Mouse (Mus musculus) liver, postnatal 0 days (tissue): ENCODE data around the gene Zfp518a. TPM values are rescaled to one million over a fixed set of nuclear protein-coding genes. Genes with fewer than 3 reads are reported as not detected.

Experiments used
- ATAC-seq: fragments of 200-750 bp; cut with Nextera tagmentation; 2 replicates; pipeline ENCODE4 v1.8.0; 2017; ENCODE audit warnings: mild to moderate bottlenecking, moderate library complexity
- DNase-seq: peaks from one replicate; pipeline ENCODE4 v3.0.0-alpha.2; 2016
- H3K27ac ChIP-seq: fragments of 300-500 bp; sonication (generic); 2 replicates; pipeline ENCODE4 v1.5.1; 2014; ENCODE audit warnings: antibody characterized with exemption, moderate library complexity, mild to moderate bottlenecking, low read depth
- H3K27me3 ChIP-seq: fragments of 300-500 bp; sonication (generic); 2 replicates; pipeline ENCODE4 v1.6.1; 2014; ENCODE audit warnings: low read length, control low read depth, mixed read lengths; ENCODE audit not compliant: insufficient read depth
- H3K36me3 ChIP-seq: fragments of 300-500 bp; sonication (generic); replicated peaks from 2 replicates; pipeline ENCODE4 v1.6.1; 2014; ENCODE audit warnings: mild to moderate bottlenecking, control low read depth, low read length, moderate library complexity, mixed read lengths; ENCODE audit not compliant: insufficient read depth
- H3K4me1 ChIP-seq: fragments of 300-500 bp; sonication (generic); 2 replicates; pipeline ENCODE4 v1.6.1; 2014; ENCODE audit warnings: antibody characterized with exemption, mild to moderate bottlenecking, control low read depth; ENCODE audit not compliant: insufficient read depth
- H3K4me2 ChIP-seq: fragments of 300-500 bp; sonication (generic); 2 replicates; pipeline ENCODE4 v1.6.1; 2014; ENCODE audit warnings: low read depth, mild to moderate bottlenecking, low read length, moderate library complexity, mixed read lengths
- H3K4me3 ChIP-seq: fragments of 300-500 bp; sonication (generic); 2 replicates; pipeline ENCODE4 v1.5.1; 2014; ENCODE audit warnings: low read depth, low read length
- H3K9ac ChIP-seq: fragments of 300-500 bp; sonication (generic); replicated peaks from 2 replicates; pipeline ENCODE4 v1.6.1; 2014; ENCODE audit warnings: mild to moderate bottlenecking, moderate library complexity
- H3K9me3 ChIP-seq: fragments of 300-500 bp; sonication (generic); 2 replicates; pipeline ENCODE4 v1.6.1; 2016; ENCODE audit warnings: mild to moderate bottlenecking, control low read depth, low read length, mixed read lengths
- CTCF ChIP-seq: sonication (generic); IDR thresholded peaks from 2 replicates; pipeline ENCODE4 v1.5.1; 2016; ENCODE audit warnings: antibody characterized with exemption, low read depth
- EP300 ChIP-seq: IDR thresholded peaks from 2 replicates; pipeline ENCODE4 v1.6.1; 2016; ENCODE audit warnings: antibody characterized with exemption, low read depth, mild to moderate bottlenecking
- WGBS: fragments of 180-500 bp; shearing (Covaris S2); extraction: QIAGEN DNeasy Blood & Tissue Kit; methylation state at CpG from one replicate; pipeline ENCODE4 v1.1.7; 2014; ENCODE audit not compliant: insufficient replicate concordance; 5-methylcytosine and 5-hydroxymethylcytosine counted together
- polyA plus RNA-seq: library from polyadenylated mRNA; unstranded; fragments of >200 nt; fragmentation: Nextera tagmentation; extraction: Ambion mirVana; gene quantifications from 2 replicates; pipeline ENCODE4 v1.2.1, GENCODE M21; 2015

Gene Zfp518a
- polyA plus RNA-seq, 1 experiment from 2014 or later = 3.1 TPM

DNA sequence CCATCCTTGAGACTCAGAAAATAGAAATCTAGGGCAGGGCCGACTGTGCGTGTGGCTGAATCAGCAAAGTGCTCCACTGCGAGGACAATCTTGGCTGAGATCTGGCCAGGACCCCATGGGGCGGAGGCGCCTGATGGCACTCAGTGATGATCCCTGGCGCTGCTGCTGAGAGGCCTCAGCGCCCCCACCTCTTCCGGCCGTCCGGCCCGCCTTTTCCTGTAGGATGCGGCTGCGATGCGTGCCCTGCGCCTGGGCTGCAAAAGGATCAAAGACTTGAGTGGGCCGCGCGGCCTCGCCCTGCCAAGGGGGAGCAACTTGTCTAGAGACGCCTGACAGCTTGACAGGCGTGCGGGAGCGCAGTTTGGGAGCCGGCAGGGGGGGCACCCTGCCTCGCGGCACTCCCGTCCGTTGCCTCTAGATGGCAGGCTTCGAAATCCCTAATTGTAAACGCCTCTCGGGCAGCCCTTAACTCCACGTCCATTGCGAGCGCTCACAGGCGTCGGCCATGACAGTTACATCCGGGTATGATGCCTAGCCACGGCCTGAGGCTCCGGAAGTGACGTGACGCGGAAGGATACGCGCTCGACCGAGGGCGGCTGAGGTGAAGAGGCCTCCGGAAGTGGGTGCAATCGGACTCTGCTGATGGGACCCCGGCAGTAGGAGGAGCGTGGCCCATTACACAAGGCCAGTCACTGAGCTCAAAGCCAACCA lies 21.4 kb upstream of the Zfp518a start:
- DNase-seq = peak; percentile 92
- Histone ChIP-seq H3K4me1 (0 out of 2 replicates have a peak, but pooled peaks cover 3% of the 10 kb centered on the region), H3K27me3 (peaks cover 14% of the 10 kb centered on the region; the same call in 1 of the 2 replicates), H3K9me3 (no peaks in the 10 kb centered on the region), H3K4me2 (peak overlapping the region; percentile 68), H3K9ac (0 out of 2 replicates have a peak overlapping the region, but pooled peaks have one; percentile 8), H3K36me3 (no peaks in the 10 kb centered on the region), H3K27ac (0 out of 2 replicates have a peak overlapping the region, but pooled peaks have one; percentile 36), H3K4me3 (peak overlapping the region; percentile 40)
- WGBS = 5% methylated on average over 51 of the region's 51 CpGs
- peak; percentile 100 for ATAC-seq
- TF ChIP-seq CTCF (peak; percentile 70), EP300 (peak; percentile 41; the same call in 1 of the 2 replicates)

DNA sequence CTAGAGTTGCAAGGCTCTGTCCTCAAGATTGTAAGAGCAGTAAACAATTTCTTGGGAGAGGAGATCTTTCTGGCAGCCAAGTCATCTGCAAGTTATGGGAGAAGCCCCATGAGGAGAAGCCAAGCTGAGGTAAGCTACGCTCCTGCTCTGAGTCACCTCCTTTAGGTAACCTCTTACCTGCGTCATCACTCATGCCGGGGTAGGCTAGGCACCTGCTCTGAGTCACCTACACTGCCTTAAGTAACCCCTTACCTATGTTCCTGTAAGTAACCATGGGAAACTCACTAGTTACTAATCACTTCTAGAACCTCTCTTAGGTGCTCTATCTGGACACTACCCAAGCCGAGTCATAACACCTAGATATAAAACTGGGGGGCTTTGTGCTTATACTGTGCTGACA lies 12.8 kb upstream of the Zfp518a start:
- TF ChIP-seq EP300 = no peak
- TF ChIP-seq CTCF = no peak
- H3K27ac ChIP-seq = no peak overlapping the region
- WGBS = 88% methylated on average over 4 of the region's 4 CpGs
- H3K9me3 ChIP-seq = no peaks in the 10 kb centered on the region
- DNase-seq (no peak), ATAC-seq (no peak)
- no peak overlapping the region for H3K9ac ChIP-seq
- H3K4me1 ChIP-seq = no peaks in the 10 kb centered on the region
- H3K27me3 ChIP-seq = peaks cover 13% of the 10 kb centered on the region
- no peaks in the 10 kb centered on the region for H3K36me3 ChIP-seq
- H3K4me2 ChIP-seq = no peak overlapping the region
- H3K4me3 ChIP-seq = no peak overlapping the region

DNA sequence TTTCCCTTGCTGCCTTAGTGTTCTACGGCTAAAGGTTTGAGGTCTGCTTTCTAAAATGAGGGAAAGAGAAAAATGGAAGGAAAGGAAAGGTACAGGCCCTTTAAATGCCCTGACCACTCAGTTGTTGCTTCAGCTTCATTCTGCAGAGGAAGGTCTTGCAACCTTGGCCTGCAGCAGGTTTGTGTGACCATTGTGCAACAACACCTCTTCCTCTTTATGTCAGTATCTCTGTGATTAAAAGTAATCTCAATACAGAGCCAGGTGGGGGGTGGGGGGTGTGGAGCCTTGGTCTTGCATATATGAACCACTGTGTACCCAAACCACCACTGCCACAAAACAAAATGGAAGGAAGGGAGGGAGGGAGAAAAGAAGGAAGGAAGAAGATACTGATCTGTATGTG lies 5.6 kb upstream of the Zfp518a start:
- H3K4me3 ChIP-seq = no peak overlapping the region
- peaks cover 3% of the 10 kb centered on the region for H3K9me3 ChIP-seq
- H3K27me3 ChIP-seq = peaks cover 16% of the 10 kb centered on the region

DNA sequence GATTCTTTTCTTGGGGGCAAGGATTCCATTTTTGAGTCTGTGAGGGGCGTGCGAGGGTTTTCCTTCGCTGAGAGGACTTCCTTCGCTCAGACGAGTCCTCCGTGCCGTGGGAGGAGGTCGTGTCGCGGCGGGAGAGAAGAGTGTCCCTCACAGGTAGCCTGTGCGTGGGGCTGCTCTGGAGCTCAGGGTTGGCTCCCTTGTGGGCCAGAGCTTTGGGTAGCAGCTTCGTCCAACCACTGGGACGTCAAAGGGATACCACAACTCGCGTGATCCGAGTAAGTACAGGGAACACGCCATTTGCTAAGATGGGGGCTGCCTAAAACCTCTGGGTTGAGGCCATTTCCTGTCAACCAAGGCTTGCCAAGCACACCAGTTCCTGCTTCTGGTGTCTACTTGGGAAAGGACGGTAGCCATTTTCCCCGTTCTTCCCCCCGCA lies 416 bp upstream of the Zfp518a start:
- WGBS = 50% methylated on average over 21 of the region's 21 CpGs
- ATAC-seq (peak; percentile 60), DNase-seq (no peak)
- peak overlapping the region; percentile 90 for H3K4me2 ChIP-seq
- H3K4me3 ChIP-seq = peak overlapping the region; percentile 95
- peak overlapping the region; percentile 85 for H3K9ac ChIP-seq
- peaks cover 12% of the 10 kb centered on the region for H3K4me1 ChIP-seq
- no peaks in the 10 kb centered on the region for H3K36me3 ChIP-seq
- H3K27me3 ChIP-seq = peaks cover 12% of the 10 kb centered on the region; the same call in 1 of the 2 replicates
- H3K9me3 ChIP-seq = peaks cover 6% of the 10 kb centered on the region
- no peak for TF ChIP-seq EP300
- TF ChIP-seq CTCF = no peak
- H3K27ac ChIP-seq = peak overlapping the region; percentile 95

More for the DNA sequence above, 5.6 kb upstream of the Zfp518a start:
- H3K9ac ChIP-seq = no peak overlapping the region
- H3K36me3 ChIP-seq = no peaks in the 10 kb centered on the region
- TF ChIP-seq EP300 (no peak), CTCF (no peak)
- peak; percentile 16 for DNase-seq
- 65% methylated on average over 1 of the region's 1 CpGs for WGBS
- no peak overlapping the region for H3K27ac ChIP-seq
- peaks cover under 1% of the 10 kb centered on the region; the same call in 1 of the 2 replicates for H3K4me1 ChIP-seq
- ATAC-seq = no peak
- H3K4me2 ChIP-seq = no peak overlapping the region

DNA sequence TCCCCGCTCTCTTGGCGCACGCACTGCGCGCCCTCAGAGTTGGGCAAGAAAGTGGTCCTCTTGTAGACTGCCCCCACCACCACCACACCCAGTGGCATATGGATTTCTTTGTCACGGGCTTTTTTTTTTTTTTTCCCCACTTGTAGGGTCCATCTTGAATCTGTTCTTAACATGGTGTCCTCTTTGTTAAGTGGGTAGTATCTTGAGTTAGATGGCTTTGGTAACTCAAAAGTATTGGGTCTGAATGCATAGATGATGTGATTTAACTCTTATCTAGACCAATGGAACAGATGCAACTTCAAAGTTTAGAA lies 843 bp downstream of the Zfp518a start:
- Histone ChIP-seq H3K9ac (peak overlapping the region; percentile 85), H3K9me3 (peaks cover 6% of the 10 kb centered on the region), H3K4me3 (peak overlapping the region; percentile 95), H3K27ac (peak overlapping the region; percentile 95), H3K4me1 (peaks cover 12% of the 10 kb centered on the region), H3K36me3 (no peaks in the 10 kb centered on the region), H3K4me2 (peak overlapping the region; percentile 90), H3K27me3 (peaks cover 12% of the 10 kb centered on the region; the same call in 1 of the 2 replicates)
- ATAC-seq (no peak), DNase-seq (no peak)
- TF ChIP-seq EP300 = no peak
- no peak for TF ChIP-seq CTCF
- 4% methylated on average over 6 of the region's 6 CpGs for WGBS

DNA sequence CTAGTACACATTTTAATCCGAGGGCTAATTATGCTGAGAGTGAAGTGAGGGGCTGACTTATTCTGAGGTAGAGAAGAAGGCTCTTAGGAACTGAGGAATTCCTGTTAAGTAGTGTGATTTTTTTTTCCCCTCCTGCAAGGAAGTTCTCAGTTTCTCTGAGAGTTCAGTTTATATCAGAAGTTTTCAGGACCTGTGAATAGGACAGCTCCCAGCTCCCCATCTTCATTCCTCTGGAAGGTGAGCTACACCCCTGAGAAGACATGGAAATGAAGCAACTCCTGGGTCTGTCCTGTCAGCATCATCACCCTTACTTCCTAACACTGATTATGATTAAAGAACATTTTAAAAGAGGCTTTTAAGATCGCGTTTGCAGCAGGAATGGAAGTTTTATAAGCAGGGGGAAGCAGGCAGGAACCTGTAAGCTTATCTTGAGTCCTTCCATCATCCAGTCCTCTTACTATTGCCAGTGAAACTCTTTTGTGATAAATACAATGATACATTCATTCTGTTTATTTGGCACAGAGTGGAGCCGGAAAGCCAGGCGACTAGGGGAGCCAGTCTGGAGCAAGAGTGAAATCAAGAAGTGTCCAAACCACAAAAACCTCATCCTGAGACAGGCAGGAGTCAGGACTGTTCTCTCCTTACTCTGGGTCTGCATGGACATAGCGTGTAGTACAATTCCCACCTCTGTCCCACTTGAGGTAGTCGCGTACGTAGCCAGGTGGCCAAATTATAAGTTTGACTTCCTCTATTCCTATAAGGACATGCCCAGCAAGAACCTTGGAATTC lies 37.3 kb downstream of the Zfp518a start:
- H3K4me1 ChIP-seq = no peaks in the 10 kb centered on the region
- H3K36me3 ChIP-seq = no peaks in the 10 kb centered on the region
- ATAC-seq = no peak
- WGBS = 53% methylated on average over 9 of the region's 9 CpGs
- no peak overlapping the region for H3K9ac ChIP-seq
- H3K9me3 ChIP-seq = no peaks in the 10 kb centered on the region
- no peak overlapping the region for H3K4me3 ChIP-seq
- no peak overlapping the region for H3K4me2 ChIP-seq
- TF ChIP-seq EP300 = no peak
- H3K27me3 ChIP-seq = no peaks in the 10 kb centered on the region
- DNase-seq = no peak
- no peak overlapping the region for H3K27ac ChIP-seq
